Mouse (Mus musculus) 3T3-L1 (cell line): Measurements from ENCODE around the gene Carnmt1.

ENCODE experiments used
- DNase-seq: peaks from one replicate; pipeline ENCODE4 v3.0.0-alpha.2; 2015; ENCODE audit warnings: low read depth, low spot score

Gene Carnmt1

DNA sequence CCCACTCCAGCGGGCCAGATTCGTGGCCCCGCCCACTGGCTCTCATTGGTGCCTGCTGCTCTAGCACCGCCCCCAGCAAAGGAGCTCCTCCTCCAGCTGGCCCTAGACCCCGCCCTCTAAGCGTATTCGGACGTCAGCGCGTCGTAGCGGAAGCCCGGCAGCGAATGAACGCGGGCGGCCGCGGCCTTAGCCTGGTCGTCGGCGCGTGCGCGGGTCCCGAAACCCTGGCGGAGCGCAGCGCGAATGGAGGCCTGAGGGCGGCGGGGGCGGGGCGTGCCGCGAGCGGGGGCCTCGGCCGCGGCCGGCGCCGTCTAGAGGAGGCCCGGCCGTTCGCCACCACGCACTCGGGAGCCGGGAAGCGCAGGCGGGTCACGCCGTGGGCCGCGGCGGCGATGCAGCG lies at the start of gene Carnmt1:
TSS of gene Carnmt1 (plus strand) at position 157 of the 400 bp plus-strand sequence.
- peak; percentile 98 for DNase-seq

DNA sequence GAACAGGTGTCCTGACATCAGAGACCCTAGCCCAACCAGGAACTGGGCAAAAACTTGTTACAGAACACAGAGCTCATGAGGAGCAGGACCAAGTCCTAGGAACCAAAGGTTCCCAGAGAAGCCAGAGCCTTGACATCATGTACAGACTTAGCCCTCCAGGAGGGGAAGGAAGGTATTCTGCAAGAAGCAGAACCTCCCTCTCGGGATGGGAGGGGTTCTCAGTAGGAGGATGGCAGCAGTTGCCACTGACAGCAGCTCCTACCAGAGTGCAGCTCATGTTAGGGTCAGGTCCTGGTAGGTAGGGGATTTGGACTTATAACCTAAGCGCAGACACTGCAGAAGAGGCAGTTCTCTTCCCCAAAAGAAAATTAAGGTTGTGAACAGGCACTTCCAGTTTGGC lies 46.7 kb upstream of the Carnmt1 start:
- DNase-seq: no peak

DNA sequence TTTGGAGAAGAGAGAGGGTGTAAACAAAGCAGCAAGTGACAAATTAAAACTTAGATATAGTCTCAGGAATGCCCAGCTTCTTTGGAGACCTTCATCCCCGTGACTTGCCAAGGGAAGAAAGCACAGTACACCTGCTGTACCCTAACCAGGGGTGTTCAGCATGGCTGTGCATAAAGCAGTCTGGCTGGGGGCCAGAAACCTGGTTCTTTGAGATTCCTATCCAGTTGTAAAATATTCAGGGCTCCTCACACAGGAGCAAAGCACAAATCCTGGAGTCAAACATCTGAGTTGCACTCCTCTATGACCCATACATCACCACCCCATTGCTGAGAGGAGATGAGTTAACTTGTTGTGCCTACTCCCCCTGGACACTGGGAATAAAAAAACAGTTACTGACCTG lies 41.0 kb upstream of the Carnmt1 start:
- DNase-seq: peak; percentile 49

DNA sequence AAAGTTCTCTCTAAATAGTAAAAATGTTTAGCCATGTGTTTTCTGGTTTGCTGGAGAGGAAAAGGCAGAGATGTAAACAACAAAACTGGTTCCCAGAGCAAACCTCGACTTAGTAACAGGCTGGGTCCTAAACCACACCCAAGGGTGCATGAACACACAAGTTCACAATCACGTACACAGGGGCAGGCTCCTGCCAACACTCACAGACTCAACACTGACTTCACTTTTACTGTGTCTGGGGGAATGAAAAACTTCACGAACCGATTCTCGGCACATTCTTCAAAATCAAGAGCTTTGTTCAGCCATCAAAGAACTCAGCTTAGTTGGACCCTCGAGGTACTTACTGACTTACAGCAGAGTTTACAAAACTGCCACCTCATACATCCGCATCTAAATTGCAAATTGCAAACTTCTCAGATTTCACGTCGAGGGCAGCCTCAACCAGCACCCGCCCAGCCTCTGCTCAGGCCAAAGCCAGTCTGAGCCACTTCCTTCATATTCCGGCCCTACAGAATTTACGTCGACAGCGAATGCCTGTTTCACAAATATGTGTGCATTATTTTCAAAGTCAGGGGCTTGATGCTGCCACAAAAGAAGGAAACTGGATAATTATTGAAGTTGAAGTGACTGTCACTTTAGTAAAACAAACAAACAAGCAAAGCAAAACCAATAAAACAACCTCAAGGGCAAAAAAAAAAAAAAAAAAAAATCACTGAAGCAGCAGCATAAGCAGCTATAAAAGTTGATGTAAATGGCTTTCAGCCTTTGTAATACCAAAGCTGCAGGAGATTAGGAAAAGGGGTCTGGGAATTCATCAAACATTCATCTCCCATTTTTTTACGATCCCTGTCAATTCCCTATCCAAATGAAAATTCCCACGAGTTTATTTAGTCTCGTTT lies 40.1 kb upstream of the Carnmt1 start:
- peak; percentile 89 for DNase-seq

DNA sequence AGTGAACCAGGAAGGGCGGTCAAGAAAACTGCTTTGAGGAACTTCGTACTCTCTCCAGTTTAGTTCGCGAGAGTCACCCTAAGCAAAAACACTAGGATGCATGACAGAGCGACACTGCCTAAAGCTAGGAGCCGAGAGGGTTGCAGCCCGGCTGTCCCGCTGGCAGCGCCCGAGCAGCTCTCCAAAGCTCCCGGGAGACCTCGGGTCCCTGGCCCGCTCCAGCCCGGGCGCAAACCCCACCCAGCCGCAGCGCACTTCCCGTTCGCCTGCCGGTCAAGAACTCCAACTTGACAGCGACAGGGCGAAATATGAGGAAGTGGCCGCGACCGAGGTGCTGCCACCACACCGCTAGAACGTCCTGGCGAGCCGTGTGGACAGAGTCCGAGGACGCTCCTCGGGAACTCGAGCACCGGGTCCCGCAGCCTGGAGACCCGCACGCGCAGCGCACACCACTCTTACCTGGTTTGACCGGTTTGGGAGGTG lies 39.4 kb upstream of the Carnmt1 start:
- peak; percentile 62 for DNase-seq

DNA sequence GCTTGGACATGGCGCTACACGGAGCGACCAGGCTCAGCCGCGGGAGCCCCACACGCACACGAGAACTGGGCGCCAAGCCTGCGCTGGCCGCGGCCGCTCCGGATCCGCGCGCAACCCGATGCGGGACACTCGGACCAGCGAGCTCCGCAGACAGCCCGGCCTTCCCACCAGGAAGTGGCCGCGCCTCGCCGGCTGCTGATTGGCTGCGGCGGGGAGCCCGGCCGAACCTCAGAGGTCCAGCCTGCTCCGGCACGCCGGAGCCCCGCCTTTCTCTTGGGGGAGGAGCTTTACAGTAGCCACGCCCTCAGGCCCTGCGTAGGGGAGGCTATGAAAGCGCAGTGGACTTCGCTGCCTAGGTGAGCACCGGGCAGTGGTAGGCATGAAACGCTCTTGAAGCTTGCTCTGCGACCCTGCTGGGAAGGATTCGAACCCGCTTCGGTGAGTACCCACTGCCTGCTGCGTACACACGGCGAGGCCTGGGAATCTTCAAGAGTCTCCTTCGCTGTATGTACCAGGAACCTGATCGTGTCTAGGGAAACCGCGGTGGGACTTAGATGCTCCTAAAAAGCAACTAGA lies 38.8 kb upstream of the Carnmt1 start, which contains the start of the genes Ostf1 and Nmrk1:
TSS of gene Ostf1 (minus strand) at position 180 of the 576 bp plus-strand sequence.
TSS of gene Nmrk1 (plus strand) at position 307 of the 576 bp plus-strand sequence.
- peak; percentile 91 for DNase-seq

DNA sequence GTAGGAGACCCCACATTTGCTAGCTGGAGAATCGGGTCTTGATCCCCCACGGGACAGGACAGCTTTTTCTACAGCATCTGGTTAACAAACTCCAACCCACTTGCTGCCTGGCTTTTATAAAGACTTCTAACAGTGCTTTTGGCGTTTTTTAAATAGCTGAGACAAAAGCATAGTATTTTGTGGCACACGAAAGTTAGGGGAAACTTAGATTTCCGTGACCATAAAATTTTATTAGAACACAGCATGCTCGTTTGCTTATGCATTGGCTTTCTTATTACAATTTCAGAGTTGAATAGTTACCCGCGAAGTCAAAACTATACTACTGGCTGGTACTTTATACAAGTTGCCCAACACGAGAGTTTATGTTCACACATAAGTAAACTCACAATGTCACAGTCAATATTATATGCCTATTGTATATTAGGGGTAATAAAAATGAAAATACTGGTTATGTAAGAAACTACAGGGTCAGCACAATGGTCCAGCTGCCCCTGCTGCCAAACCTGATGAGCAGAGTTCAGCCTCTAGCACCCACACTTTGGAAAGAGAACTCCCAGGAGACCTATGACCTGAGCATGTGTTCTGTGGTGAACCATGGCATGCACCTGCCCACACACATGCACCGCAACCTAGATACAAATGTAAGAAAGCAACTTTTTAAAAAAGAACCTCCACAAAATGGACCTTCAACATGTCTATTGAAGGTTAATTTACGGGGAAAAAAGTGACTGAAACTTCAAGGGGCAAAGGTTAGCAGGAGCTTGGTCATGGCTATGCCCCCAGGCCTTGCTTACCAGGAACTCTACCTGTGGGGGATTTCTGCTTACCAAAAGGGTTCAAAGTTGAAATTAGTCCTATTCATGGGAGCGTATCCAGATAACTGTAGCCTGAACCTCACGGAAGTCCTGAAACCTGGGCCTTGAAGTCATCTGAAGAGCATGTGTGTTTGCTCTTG lies 38.1 kb upstream of the Carnmt1 start:
- DNase-seq: no peak

DNA sequence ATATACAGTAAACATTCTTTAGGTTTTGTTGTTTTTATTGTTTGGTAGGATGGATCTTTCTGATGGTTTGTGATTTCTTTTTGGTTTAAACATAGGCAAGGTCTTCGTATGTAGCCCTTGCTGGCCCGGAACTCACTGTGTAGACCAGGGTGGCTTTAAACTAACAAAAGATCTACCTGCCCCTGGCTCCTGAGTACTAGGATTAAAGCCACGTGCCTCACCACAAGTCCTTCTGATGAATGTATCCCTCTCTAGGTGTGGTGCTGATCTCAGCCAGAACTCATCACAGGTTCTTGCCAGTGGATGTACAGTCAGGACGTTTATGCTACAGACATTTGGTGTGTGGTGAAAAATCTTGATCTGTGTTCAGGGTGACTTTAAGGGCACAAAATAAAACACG lies 32.6 kb upstream of the Carnmt1 start:
- DNase-seq: no peak

DNA sequence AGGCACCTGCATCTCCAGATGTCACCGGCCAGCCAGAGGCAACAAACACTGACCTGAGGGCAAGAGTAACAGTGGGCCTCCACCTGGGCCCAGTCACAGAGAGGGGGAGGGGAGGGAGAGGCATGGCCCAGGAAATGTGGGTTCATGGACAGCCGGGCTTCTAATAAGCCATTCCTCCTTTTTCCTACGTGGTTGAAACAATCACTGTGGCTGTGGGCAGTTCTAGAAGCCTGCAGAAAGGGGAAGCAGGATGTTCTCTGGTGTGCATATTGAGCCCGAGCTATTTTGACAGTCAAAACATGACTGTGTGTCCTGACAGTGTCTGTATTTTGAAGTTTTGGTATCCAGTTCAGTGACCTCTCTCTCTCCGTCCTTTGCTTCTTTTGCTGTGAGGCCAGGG lies 31.6 kb upstream of the Carnmt1 start:
- DNase-seq: no peak

DNA sequence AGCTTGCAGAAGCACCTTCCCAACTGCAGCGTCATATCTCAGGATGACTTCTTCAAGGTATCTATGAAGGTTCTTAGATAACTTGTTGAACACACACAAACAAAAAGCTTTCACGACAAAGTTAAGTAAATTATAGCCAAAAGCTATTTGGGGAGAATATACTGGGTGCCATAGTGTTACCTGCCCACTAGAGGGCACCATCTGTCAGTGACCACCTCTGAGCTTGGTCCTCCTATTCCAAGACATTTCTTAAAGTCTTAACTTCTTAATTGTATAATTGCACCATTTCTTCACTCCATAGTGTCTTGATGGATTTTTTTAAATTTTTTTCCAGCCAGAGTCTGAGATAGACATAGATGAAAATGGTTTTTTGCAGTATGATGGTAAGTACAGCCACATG lies 31.0 kb upstream of the Carnmt1 start:
- no peak for DNase-seq

DNA sequence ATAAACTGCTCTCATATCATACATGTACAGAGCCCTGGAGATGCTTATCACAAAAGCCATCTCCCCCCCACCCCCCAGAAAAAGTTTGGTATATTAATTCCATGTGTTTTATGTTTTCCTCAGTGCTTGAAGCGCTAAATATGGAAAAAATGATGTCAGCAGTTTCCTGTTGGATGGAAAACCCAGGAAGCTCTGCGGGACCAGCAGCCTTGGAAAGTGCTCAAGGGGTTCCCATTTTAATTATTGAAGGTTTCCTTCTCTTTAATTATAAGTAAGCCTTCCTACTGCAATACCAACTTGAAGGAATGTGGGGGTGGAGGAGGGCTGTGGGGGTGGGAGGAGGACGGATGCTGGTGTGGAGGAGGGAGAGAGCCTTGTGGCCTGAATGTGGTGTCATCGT lies 29.6 kb upstream of the Carnmt1 start:
- DNase-seq: no peak

DNA sequence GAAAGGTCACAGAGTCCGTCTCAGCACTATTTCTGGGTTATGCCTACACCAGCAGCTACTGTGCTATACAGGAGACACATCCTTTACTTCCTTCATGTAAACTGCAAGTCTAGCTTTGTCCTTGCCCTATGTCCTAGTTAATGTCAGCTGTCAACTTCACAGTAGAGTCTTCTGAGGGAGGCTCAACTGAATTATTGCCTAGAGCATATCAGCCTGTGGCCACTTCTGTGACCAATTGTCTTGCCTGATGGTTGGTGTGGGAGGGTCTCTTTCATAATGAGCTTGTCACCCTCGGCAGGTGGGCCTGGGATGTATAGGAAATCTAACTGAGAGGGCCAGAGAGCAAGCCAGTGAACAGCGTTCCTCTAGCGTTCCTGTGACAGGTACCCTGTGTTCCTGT lies 27.2 kb upstream of the Carnmt1 start:
- DNase-seq: no peak

DNA sequence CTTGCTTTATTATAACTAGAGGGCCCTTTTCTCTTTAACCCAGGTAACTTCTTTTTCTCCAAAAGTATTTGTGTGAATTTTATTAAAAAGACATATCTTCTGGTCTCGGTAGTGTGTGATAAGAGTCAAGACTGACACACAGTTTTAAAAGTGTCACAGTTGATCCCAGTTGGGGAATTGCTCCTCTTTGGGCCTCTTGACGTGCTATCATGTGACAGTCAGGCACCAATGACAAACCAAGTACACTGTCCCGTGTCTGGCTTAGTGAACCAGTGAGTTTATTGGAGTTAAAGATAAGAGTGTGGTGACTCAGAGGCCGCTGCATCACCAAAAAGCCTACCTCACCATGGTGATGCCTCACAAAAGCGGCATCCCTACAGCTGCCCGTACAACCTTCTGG lies 26.5 kb upstream of the Carnmt1 start:
- no peak for DNase-seq

DNA sequence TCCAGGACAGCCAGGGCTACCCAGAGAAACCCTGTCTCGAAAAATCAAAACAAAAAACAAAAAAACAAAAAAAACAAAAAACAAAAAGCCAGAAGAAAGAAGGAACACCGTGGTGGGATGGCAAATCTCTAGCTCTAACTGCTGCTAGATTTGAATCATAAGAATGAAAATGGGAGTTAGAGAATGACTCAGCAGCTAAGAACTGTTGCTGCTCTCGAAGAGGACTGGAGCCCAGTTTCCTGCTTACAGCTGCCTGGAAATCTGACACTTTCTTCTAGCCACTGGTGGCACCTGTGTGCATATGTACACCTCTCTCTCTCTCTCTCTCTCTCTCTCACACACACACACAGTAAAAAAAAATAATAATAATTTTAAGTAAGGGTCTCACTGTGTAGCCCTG lies 24.2 kb upstream of the Carnmt1 start:
- DNase-seq: peak; percentile 66

DNA sequence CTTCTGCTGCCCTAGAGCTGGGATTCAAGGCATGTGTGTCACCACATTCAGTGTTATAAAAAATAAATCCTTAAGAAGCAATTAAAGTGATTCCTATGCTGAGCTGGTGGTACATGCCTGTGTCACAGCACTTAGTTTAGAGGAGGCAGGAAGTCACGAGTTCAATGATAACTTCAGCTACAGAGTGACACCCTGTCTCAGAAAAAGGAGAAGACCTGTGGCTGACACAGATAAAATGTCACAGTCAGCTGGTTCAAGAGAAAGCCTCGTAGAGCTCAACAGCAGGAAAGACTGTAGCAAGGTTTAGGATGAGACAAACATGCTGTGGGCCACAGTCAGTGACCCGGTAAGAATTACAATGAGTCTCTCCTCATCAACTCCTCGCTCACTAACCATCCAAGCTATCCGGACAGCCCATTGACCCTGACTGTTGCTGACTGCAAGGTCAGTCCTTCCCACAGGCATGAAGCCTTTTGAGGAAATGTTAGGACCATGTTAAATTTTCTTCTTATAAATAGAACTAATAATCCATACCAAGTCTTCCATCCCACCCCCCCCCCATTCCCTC lies 23.6 kb upstream of the Carnmt1 start:
- no peak for DNase-seq

DNA sequence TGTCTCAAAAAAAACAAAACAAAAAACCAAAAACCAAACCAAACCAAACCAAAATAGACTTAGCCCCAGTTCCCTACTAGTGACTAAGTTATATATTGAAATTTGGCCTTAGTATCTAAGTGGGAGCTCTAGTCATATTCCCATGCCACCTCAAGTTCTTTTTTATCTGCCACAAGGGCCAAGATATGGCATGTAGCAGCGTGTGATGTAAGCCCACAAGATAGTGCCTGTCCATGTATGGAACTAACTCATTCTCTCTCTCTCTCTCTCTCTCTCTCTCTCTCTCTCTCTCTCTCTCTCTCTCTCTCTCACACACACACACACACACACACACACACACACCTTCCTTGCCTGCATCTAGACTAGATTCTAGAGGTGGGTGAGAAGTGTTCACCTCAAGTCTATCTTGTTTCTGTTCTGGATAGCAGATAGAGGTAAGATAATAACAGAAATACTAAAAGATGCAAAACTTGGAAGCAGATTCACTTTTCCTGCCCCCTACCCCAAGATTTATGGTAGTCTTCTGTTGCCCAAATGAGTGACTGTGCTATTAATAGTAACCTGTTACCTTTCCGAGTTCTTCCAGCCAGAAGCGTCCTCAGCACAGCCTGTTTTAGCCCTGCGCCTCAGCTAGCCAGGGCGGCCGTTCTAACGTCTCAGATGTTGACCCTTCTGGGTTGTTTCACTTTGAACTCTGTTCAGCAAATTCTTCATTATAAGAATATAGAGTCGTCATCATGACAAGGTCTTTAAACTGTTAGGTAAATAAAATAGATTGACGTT lies 22.6 kb upstream of the Carnmt1 start:
- DNase-seq: no peak

DNA sequence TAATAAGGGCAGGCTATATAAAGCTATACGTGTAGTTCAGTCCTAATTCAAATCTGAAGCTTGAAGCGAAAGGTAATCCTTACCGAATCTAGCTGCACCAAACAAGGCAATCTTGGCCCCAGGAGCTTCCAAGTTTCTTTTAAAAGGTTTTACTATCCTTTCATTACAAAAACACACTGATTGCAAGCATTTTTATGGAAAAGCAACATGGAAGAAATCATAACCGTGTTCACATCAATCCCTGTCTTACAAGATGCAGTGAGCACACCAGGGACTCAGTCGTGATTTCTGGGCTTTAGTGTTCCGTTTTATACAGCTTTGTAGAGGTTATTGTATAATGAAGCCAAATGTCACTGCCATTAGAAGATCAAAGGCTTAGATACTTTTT lies 22.0 kb upstream of the Carnmt1 start:
- no peak for DNase-seq

DNA sequence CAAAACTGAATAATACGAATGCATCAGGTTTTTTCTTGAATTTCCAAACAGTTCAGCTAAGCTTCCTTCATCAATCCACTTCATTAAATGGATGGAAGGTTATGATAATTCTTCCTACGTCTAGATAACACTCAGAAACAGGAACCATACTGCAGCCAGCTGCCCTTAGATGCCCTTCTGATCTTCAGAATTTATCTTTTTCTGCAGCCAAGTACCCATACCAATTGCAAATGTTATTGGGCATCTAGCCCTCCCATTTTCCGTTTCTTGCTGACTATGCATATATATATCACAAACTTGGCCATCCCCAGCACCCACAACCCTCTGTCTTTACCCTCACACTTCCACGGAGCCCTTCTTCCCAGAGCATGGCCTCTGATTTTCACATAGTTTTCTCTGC lies 20.6 kb upstream of the Carnmt1 start:
- DNase-seq: no peak

DNA sequence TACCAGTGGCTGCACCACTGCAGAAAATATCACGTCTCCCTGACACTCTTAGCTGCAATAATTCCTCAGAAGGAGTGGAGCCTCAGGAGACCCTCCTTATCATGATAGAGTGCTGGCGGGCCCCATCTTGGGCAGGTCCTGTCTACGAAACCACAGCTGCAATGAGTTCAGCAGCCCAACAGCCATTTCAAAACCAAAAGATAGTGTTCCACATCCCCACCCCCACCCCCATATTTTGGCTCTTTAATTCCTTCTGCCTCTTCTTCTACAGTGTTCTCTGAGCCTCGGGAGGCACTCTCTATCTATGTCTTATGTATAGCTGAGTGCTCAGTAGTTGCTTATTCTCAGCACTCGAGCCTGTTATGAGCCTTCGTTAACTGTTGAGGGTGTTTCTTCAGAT lies 20.1 kb upstream of the Carnmt1 start:
- no peak for DNase-seq

DNA sequence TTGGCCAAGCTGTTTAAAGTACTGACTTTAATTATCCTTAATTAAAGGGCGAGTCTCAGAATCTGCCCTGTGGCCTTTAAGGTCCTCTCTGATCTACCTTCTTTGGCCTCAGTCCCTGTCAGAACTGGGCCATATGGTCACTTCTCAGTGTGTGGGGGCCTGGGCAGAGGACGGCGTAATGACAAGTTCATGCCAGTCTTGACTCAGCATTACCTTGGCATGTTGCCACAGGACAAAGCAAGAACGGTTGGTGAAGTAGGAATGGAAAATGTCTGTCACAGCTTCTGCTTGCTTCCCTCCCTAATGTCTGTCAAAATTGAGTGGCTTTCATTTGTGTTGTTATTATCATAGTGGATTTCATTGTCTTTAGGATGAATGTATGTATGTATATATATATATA lies 18.0 kb upstream of the Carnmt1 start:
- DNase-seq: no peak

DNA sequence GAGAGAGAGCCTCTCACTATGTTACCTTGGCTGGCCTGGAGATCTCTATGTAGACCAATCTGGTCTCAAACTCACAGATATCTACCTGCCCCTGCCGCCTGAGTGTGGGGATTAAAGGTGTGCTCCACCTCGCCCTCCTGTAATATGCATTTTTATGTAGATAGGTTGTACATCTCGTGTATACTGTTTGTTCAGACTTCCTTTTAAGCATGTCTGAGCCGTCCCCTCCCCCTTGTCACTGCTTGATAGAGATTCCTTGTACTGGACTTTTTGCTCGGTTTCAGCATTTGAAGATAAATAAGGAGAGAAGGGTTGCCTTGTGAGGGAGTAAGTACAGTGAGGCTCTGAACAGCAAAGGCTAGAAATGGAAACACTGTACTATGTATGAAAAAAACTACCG lies 17.5 kb upstream of the Carnmt1 start:
- DNase-seq: no peak
